24 mouse cellular contexts compared by ENCODE assay signal in the genomic region with DNA sequence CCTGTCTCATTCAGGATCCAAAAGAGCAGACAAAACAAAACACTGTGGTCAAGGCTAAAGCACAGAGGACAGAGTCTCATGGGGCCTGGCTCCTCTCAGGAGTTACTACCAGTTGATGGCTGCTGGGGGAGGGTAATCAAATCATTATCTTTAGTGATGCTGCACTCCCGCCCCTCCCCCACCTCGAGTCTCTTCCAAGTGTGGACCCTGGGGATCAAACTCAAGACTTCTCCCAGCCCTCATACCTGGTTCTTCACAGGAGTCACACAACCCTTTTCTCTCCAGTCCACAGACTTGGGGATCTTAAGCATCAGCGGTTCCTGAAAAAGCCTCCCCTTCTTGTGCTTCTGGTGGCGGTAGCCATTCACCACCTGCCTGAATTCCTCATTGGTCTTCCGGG. TPM values are rescaled to one million over a fixed set of nuclear protein-coding genes. Genes with fewer than 3 reads are reported as not detected.
A peak's percentile ranks its signal among the peaks of the same experiment; 100 is the strongest.
DNase-seq lines count a peak whose midpoint lies in the region; ATAC-seq and TF ChIP-seq lines count a peak whose summit lies in the region.
"Had no signal": no experiment of that assay in that cellular context is flagged by ENCODE, and none has a peak within 500 bp of the region (broad histone marks: within the 10 kb centered on the region; RNA-seq: fewer than 3 reads in every experiment).

No protein-coding gene starts in this region.

- no peak for TF ChIP-seq POLR2A in thymus, adult 2 months (IDR thresholded peaks at IDR 0.05; ENCODE audit: control insufficient read depth, extremely low read depth, insufficient read depth, low read length, poor library complexity)

- TF ChIP-seq CTCF in liver, postnatal 0 days (IDR thresholded peaks at IDR 0.05; ENCODE audit: low read depth), result no peak
- TF ChIP-seq CTCF in thymus, adult 2 months (IDR thresholded peaks at IDR 0.05; ENCODE audit: borderline replicate concordance, control insufficient read depth, extremely low read depth, insufficient read depth, low read length, poor library complexity), result no peak

- peak; percentile 28 for DNase-seq in cerebellum, adult 9-10 months
- DNase-seq in cerebellum, adult 11-12 months, result no peak
- no peak for DNase-seq in heart, postnatal 25 days (ENCODE audit: low spot score)
- DNase-seq in liver, postnatal 0 days, result peak; percentile 31
- peak; percentile 35 for DNase-seq in thymus, postnatal 4 days
- no peak for DNase-seq in thymus, adult 2 months
- DNase-seq: adrenal gland, adult 8-10 months; adrenal gland, postnatal 36 days; B cell, adult 2 months; cerebellum, adult 11 months; cerebellum, adult 9-11 months; cerebellum, postnatal 36 days; gastrocnemius, postnatal 10 days; heart, adult 2 months; heart, postnatal 36 days had no signal

- no peak for ATAC-seq in heart, embryonic 15.5 days (replicated peaks; ENCODE audit: insufficient number of reproducible peaks, insufficient read depth, low FRiP score, low read depth)
- no peak for ATAC-seq in liver, postnatal 0 days
- no peak for ATAC-seq in liver, embryonic 12.5 days
- ATAC-seq: CD4-positive, CD25-positive, alpha-beta regulatory T cell, adult 4 months; forebrain, embryonic 16.5 days; hindbrain, postnatal 0 days had no signal

- H3K27ac ChIP-seq in heart, embryonic 15.5 days, result no peak overlapping the region
- no peak overlapping the region for H3K27ac ChIP-seq in liver, postnatal 0 days (ENCODE audit: low read depth)
- H3K27ac ChIP-seq in liver, embryonic 12.5 days, result no peak overlapping the region
- no peak overlapping the region; the same call in 1 of the 2 replicates for H3K27ac ChIP-seq in thymus, adult 2 months (ENCODE audit: control insufficient read depth, insufficient read depth, low read length)
- H3K27ac ChIP-seq: forebrain, embryonic 12.5 days; heart, adult 2 months; hindbrain, embryonic 12.5 days; hindbrain, postnatal 0 days had no signal

- no peak overlapping the region for H3K9ac ChIP-seq in heart, embryonic 15.5 days
- peak overlapping the region; percentile 91 for H3K9ac ChIP-seq in liver, postnatal 0 days (replicated peaks)
- H3K9ac ChIP-seq in liver, embryonic 12.5 days, result no peak overlapping the region
- H3K9ac ChIP-seq: embryonic facial prominence, embryonic 13.5 days; forebrain, embryonic 12.5 days; hindbrain, embryonic 12.5 days had no signal

- intact Hi-C loops in heart, postnatal 25 days (cut with DNase I), result loop anchor here (2.0 to 5.0 kb wide), 2 partner anchors 50 to 65 kb away; partner anchors contain the start of gene Cdk20

- H3K27me3 ChIP-seq in heart, embryonic 15.5 days, result no peaks in the 10 kb centered on the region
- H3K27me3 ChIP-seq in liver, postnatal 0 days (ENCODE audit: insufficient read depth, low read length), result no peaks in the 10 kb centered on the region
- H3K27me3 ChIP-seq in liver, embryonic 12.5 days (replicated peaks), result no peaks in the 10 kb centered on the region
- no peaks in the 10 kb centered on the region for H3K27me3 ChIP-seq in thymus, adult 2 months (ENCODE audit: control insufficient read depth, insufficient read depth, low read length)
- H3K27me3 ChIP-seq: embryonic facial prominence, embryonic 13.5 days; forebrain, embryonic 12.5 days; hindbrain, embryonic 12.5 days had no signal

- no peak overlapping the region for H3K4me2 ChIP-seq in heart, embryonic 15.5 days
- peak overlapping the region; percentile 94 for H3K4me2 ChIP-seq in liver, postnatal 0 days (ENCODE audit: low read depth, low read length)
- H3K4me2 ChIP-seq in liver, embryonic 12.5 days, result no peak overlapping the region
- H3K4me2 ChIP-seq: embryonic facial prominence, embryonic 13.5 days; forebrain, embryonic 12.5 days; hindbrain, embryonic 12.5 days had no signal

- 81% methylated on average over 5 of the region's 5 CpGs for WGBS in heart, embryonic 15.5 days
- WGBS in liver, postnatal 0 days (ENCODE audit: insufficient replicate concordance), result 87% methylated on average over 5 of the region's 5 CpGs
- 83% methylated on average over 5 of the region's 5 CpGs for WGBS in liver, embryonic 12.5 days (ENCODE audit: insufficient replicate concordance)
- 92% methylated on average over 5 of the region's 5 CpGs for WGBS in thymus, adult 2 months

- no peak for TF ChIP-seq EP300 in liver, postnatal 0 days (IDR thresholded peaks at IDR 0.05; ENCODE audit: low read depth)

- peaks cover 15% of the 10 kb centered on the region for H3K4me1 ChIP-seq in heart, embryonic 15.5 days (replicated peaks)
- peaks cover 6% of the 10 kb centered on the region for H3K4me1 ChIP-seq in liver, postnatal 0 days (ENCODE audit: insufficient read depth)
- peaks cover 30% of the 10 kb centered on the region for H3K4me1 ChIP-seq in liver, embryonic 12.5 days
- peaks cover 8% of the 10 kb centered on the region; the same call in 1 of the 2 replicates for H3K4me1 ChIP-seq in thymus, adult 2 months (replicated peaks; ENCODE audit: control insufficient read depth, insufficient read depth, low read length)

- peaks cover 44% of the 10 kb centered on the region for H3K36me3 ChIP-seq in heart, embryonic 15.5 days
- peaks cover 29% of the 10 kb centered on the region for H3K36me3 ChIP-seq in liver, postnatal 0 days (replicated peaks; ENCODE audit: insufficient read depth, low read length)
- H3K36me3 ChIP-seq in liver, embryonic 12.5 days, result peaks cover 41% of the 10 kb centered on the region
- H3K36me3 ChIP-seq in thymus, adult 2 months (ENCODE audit: control insufficient read depth, insufficient read depth, low read length), result peaks cover 35% of the 10 kb centered on the region

- H3K4me3 ChIP-seq in heart, embryonic 15.5 days, result 0 out of 2 replicates have a peak overlapping the region, but pooled peaks have one; percentile 88
- H3K4me3 ChIP-seq in liver, postnatal 0 days (ENCODE audit: low read depth, low read length), result peak overlapping the region; percentile 84
- H3K4me3 ChIP-seq in liver, embryonic 12.5 days, result no peak overlapping the region
- no peak overlapping the region for H3K4me3 ChIP-seq in thymus, adult 2 months (ENCODE audit: control insufficient read depth, insufficient read depth, low read length)
- H3K4me3 ChIP-seq: embryonic facial prominence, embryonic 13.5 days; forebrain, embryonic 12.5 days; heart, adult 2 months; hindbrain, embryonic 12.5 days had no signal

- H3K9me3 ChIP-seq in heart, embryonic 15.5 days (replicated peaks), result no peaks in the 10 kb centered on the region
- no peaks in the 10 kb centered on the region for H3K9me3 ChIP-seq in liver, postnatal 0 days (ENCODE audit: low read length)
- no peaks in the 10 kb centered on the region for H3K9me3 ChIP-seq in liver, embryonic 12.5 days (replicated peaks)
- H3K9me3 ChIP-seq: embryonic facial prominence, embryonic 13.5 days; forebrain, embryonic 12.5 days; G1E; hindbrain, embryonic 12.5 days had no signal

RNA-seq across cellular contexts. Expression of gene Ctsl, which starts 3.1 kb away (rescaled TPM):
- polyA plus RNA-seq in heart, embryonic 15.5 days (2015; fragmentation: Nextera tagmentation; extraction: Ambion mirVana), result 246 and 363 TPM in 2 replicates
- 100 to 1,000 TPM; 227 to 243 TPM for total RNA-seq in heart, postnatal 25 days (2021)
- 1,130 and 1,294 TPM in 2 replicates for polyA plus RNA-seq in liver, postnatal 0 days (2015; fragmentation: Nextera tagmentation; extraction: Ambion mirVana)
- polyA plus RNA-seq in liver, embryonic 12.5 days (2016; fragmentation: Nextera tagmentation; extraction: Ambion mirVana), result 108 and 117 TPM in 2 replicates
- polyA plus RNA-seq in thymus, adult 2 months (2012; rRNA removed), result 292 and 586 TPM in 2 replicates

RNA-seq across cellular contexts. Expression of gene Aaed1, which starts 55.1 kb away (rescaled TPM):
- 69.2 and 70.0 TPM in 2 replicates for polyA plus RNA-seq in heart, embryonic 15.5 days (2015; fragmentation: Nextera tagmentation; extraction: Ambion mirVana)
- total RNA-seq in heart, postnatal 25 days (2021), result 10 to 100 TPM; 56.6 to 60.1 TPM
- 37.8 and 39.3 TPM in 2 replicates for polyA plus RNA-seq in liver, postnatal 0 days (2015; fragmentation: Nextera tagmentation; extraction: Ambion mirVana)
- polyA plus RNA-seq in liver, embryonic 12.5 days (2016; fragmentation: Nextera tagmentation; extraction: Ambion mirVana), result 28.2 and 28.6 TPM in 2 replicates
- polyA plus RNA-seq in thymus, adult 2 months (2012; rRNA removed), result 5.1 and 5.5 TPM in 2 replicates

Comparison
In these comparisons a context has a peak if more than half of its experiments do, and no peak if none do; other contexts are left out.
1. DNase-seq: peak in cerebellum, adult 9-10 months (single experiment), liver, postnatal 0 days (single experiment) and thymus, postnatal 4 days (single experiment); none in cerebellum, adult 11-12 months (single experiment), heart, postnatal 25 days (single experiment) and thymus, adult 2 months (single experiment).
2. H3K4me3 ChIP-seq: peak in heart, embryonic 15.5 days (single experiment) and liver, postnatal 0 days (single experiment); none in liver, embryonic 12.5 days (single experiment) and thymus, adult 2 months (single experiment).